Mouse (Mus musculus) embryonic facial prominence, embryonic 11.5 days (tissue): ENCODE data around the gene Schip1. TPM values are rescaled to one million over a fixed set of nuclear protein-coding genes. Genes with fewer than 3 reads are reported as not detected.

Experiments used
- ATAC-seq: fragments of 200-750 bp; cut with Nextera tagmentation; replicated peaks from 2 replicates; pipeline ENCODE4 v1.8.0; 2017; ENCODE audit warnings: low read depth; ENCODE audit not compliant: insufficient number of reproducible peaks, low FRiP score, low TSS enrichment
- DNase-seq: peaks from one replicate; pipeline ENCODE4 v3.0.0-alpha.2; 2015; ENCODE audit warnings: low spot score
- H3K27ac ChIP-seq: fragments of 300-500 bp; sonication (generic); replicated peaks from 2 replicates; pipeline ENCODE4 v1.5.1; 2014; ENCODE audit warnings: mild to moderate bottlenecking, low read depth, low read length, control low read depth
- H3K27me3 ChIP-seq: fragments of 300-500 bp; sonication (generic); 2 replicates; pipeline ENCODE4 v1.6.1; 2014; ENCODE audit warnings: mild to moderate bottlenecking, low read length, moderate library complexity, mixed read lengths; ENCODE audit not compliant: control insufficient read depth, insufficient read depth
- H3K36me3 ChIP-seq: fragments of 300-500 bp; sonication (generic); replicated peaks from 2 replicates; pipeline ENCODE4 v1.6.1; 2014; ENCODE audit warnings: low read depth, mild to moderate bottlenecking, low read length, moderate library complexity, mixed read lengths; ENCODE audit not compliant: control insufficient read depth, insufficient read depth
- H3K4me1 ChIP-seq: fragments of 300-500 bp; sonication (generic); 2 replicates; pipeline ENCODE4 v1.6.1; 2014; ENCODE audit warnings: low read length, mixed read lengths; ENCODE audit not compliant: control insufficient read depth, insufficient read depth
- H3K4me2 ChIP-seq: fragments of 300-500 bp; sonication (generic); 2 replicates; pipeline ENCODE4 v1.6.1; 2014; ENCODE audit warnings: low read depth, mild to moderate bottlenecking, control low read depth, low read length, moderate library complexity
- H3K4me3 ChIP-seq: fragments of 300-500 bp; sonication (generic); 2 replicates; pipeline ENCODE4 v1.5.1; 2014; ENCODE audit warnings: low read depth, low read length, control low read depth
- H3K9ac ChIP-seq: fragments of 300-500 bp; sonication (generic); replicated peaks from 2 replicates; pipeline ENCODE4 v1.6.1; 2014; ENCODE audit warnings: mild to moderate bottlenecking, control low read depth, low read length
- H3K9me3 ChIP-seq: fragments of 300-500 bp; sonication (generic); replicated peaks from 2 replicates; pipeline ENCODE4 v1.6.1; 2016; ENCODE audit warnings: mild to moderate bottlenecking, low read length, inconsistent platforms, mixed read lengths; ENCODE audit not compliant: control insufficient read depth
- WGBS: fragments of 180-500 bp; shearing (Covaris S2); extraction: QIAGEN DNeasy Blood & Tissue Kit; methylation state at CpG from one replicate; pipeline ENCODE4 v1.1.7; 2014; 5-methylcytosine and 5-hydroxymethylcytosine counted together
- polyA plus RNA-seq: library from polyadenylated mRNA; unstranded; fragments of >200 nt; fragmentation: Nextera tagmentation; extraction: Ambion mirVana; gene quantifications from 2 replicates; pipeline ENCODE4 v1.2.1, GENCODE M21; 2014

Gene Schip1
- polyA plus RNA-seq, 1 experiment from 2014 or later, result 41.7 TPM

- Histone ChIP-seq H3K4me3 (no peak overlapping the region), H3K9me3 (no peaks in the 10 kb centered on the region), H3K27me3 (no peaks in the 10 kb centered on the region), H3K4me1 (no peaks in the 10 kb centered on the region), H3K36me3 (no peaks in the 10 kb centered on the region), H3K27ac (no peak overlapping the region), H3K9ac (no peak overlapping the region), H3K4me2 (no peak overlapping the region)
- DNase-seq, result no peak
- ATAC-seq, result no peak
- WGBS, result 82% methylated on average over 7 of the region's 7 CpGs
Observed at GRCm38 (mm10) chr3:68666377-68666776, 601.8 kb downstream of the Schip1 start.

- 88% methylated on average over 1 of the region's 1 CpGs for WGBS
- Histone ChIP-seq H3K36me3 (no peaks in the 10 kb centered on the region), H3K27ac (no peak overlapping the region), H3K4me2 (no peak overlapping the region), H3K4me3 (no peak overlapping the region), H3K4me1 (no peaks in the 10 kb centered on the region), H3K9ac (no peak overlapping the region), H3K27me3 (no peaks in the 10 kb centered on the region), H3K9me3 (no peaks in the 10 kb centered on the region)
- ATAC-seq (no peak), DNase-seq (no peak)
Observed at GRCm38 (mm10) chr3:68667852-68668251, 603.2 kb downstream of the Schip1 start.

GRCm38 (mm10) chr3:68669418-68669974 is 604.9 kb downstream of the Schip1 start:
- Histone ChIP-seq H3K9me3 (no peaks in the 10 kb centered on the region), H3K27me3 (no peaks in the 10 kb centered on the region), H3K4me1 (no peaks in the 10 kb centered on the region), H3K4me2 (no peak overlapping the region), H3K9ac (no peak overlapping the region), H3K36me3 (no peaks in the 10 kb centered on the region), H3K4me3 (no peak overlapping the region), H3K27ac (no peak overlapping the region)
- WGBS, result 83% methylated on average over 5 of the region's 5 CpGs
- ATAC-seq (no peak), DNase-seq (no peak)

GRCm38 (mm10) chr3:68674721-68675120 is 610.1 kb downstream of the Schip1 start:
- ATAC-seq (no peak), DNase-seq (no peak)
- H3K4me3 ChIP-seq, result no peak overlapping the region
- H3K4me1 ChIP-seq, result no peaks in the 10 kb centered on the region
- H3K4me2 ChIP-seq, result no peak overlapping the region
- no peak overlapping the region for H3K27ac ChIP-seq
- no peak overlapping the region for H3K9ac ChIP-seq
- H3K27me3 ChIP-seq, result no peaks in the 10 kb centered on the region
- H3K36me3 ChIP-seq, result no peaks in the 10 kb centered on the region
- no peaks in the 10 kb centered on the region for H3K9me3 ChIP-seq
- whole genome bisulfite sequencing, result 59% methylated on average over 2 of the region's 2 CpGs

- Histone ChIP-seq H3K36me3 (no peaks in the 10 kb centered on the region), H3K9me3 (no peaks in the 10 kb centered on the region), H3K27me3 (no peaks in the 10 kb centered on the region), H3K9ac (no peak overlapping the region), H3K4me2 (no peak overlapping the region), H3K4me1 (no peaks in the 10 kb centered on the region), H3K27ac (no peak overlapping the region), H3K4me3 (no peak overlapping the region)
- ATAC-seq (no peak), DNase-seq (no peak)
- 85% methylated on average over 12 of the region's 12 CpGs for WGBS
Observed at GRCm38 (mm10) chr3:68675216-68675835, 610.7 kb downstream of the Schip1 start.

Other genes with a start within 250 kb of the Schip1 start
- gene Iqcj, start 172.6 kb upstream of the Schip1 start, polyA plus RNA-seq, result not detected in 2 replicates
- 0.68 and 0.87 TPM in 2 replicates for gene Iqschfp, start 172.6 kb upstream of the Schip1 start, polyA plus RNA-seq